19 mouse cellular contexts compared by ENCODE assay signal in genomic region chr11:9373160-9373559, GRCm38 (mm10).
DNase-seq lines count a peak whose midpoint lies in the region; ATAC-seq and TF ChIP-seq lines count a peak whose summit lies in the region.
"Had no signal": no experiment of that assay in that cellular context is flagged by ENCODE, and none has a peak within 500 bp of the region (broad histone marks: within the 10 kb centered on the region; RNA-seq: fewer than 3 reads in every experiment).

No protein-coding gene starts in this region.

- no peaks in the 10 kb centered on the region for H3K4me1 ChIP-seq in heart, embryonic 11.5 days (ENCODE audit: control insufficient read depth, insufficient read depth, low read length)
- no peaks in the 10 kb centered on the region for H3K4me1 ChIP-seq in liver, adult 2 months (ENCODE audit: control insufficient read depth, insufficient read depth, low read length)
- no peaks in the 10 kb centered on the region for H3K4me1 ChIP-seq in liver, embryonic 11.5 days (replicated peaks; ENCODE audit: control insufficient read depth, insufficient read depth, low read length)
- H3K4me1 ChIP-seq: heart, embryonic 13.5 days; hindbrain, embryonic 13.5 days; intestine, embryonic 15.5 days; limb, embryonic 12.5 days; lung, embryonic 15.5 days; midbrain, embryonic 15.5 days had no signal

- no peak for TF ChIP-seq CTCF in liver, adult 2 months (IDR thresholded peaks at IDR 0.05; ENCODE audit: low read depth, low read length)

- peak; percentile 86 for DNase-seq in heart, adult 11 months
- DNase-seq in liver, adult 2 months (ENCODE audit: extremely low read depth, low read depth, low spot score), result peak; percentile 6
- DNase-seq in liver, embryonic 11.5 days (ENCODE audit: low spot score), result no peak
- DNase-seq in frontal cortex, adult 2 months (ENCODE audit: extremely low spot score in 1 of 2, low spot score in 1 of 2), result no peak
- DNase-seq in testis, postnatal 14 days (ENCODE audit: low spot score), result no peak
- DNase-seq: B cell, adult 2 months; spleen, adult 18-20 months; thymus, adult 2 months had no signal

- no peaks in the 10 kb centered on the region for H3K27me3 ChIP-seq in heart, embryonic 11.5 days (ENCODE audit: control insufficient read depth, insufficient read depth, low read length)
- no peaks in the 10 kb centered on the region for H3K27me3 ChIP-seq in liver, adult 2 months (ENCODE audit: control insufficient read depth, insufficient read depth, low read length)
- H3K27me3 ChIP-seq in liver, embryonic 11.5 days (replicated peaks; ENCODE audit: control insufficient read depth, insufficient read depth, low read length), result no peaks in the 10 kb centered on the region
- H3K27me3 ChIP-seq: heart, embryonic 13.5 days; hindbrain, embryonic 13.5 days; intestine, embryonic 15.5 days; limb, embryonic 12.5 days; lung, embryonic 15.5 days; midbrain, embryonic 15.5 days had no signal

- no peak overlapping the region for H3K4me2 ChIP-seq in heart, embryonic 11.5 days
- H3K4me2 ChIP-seq in liver, embryonic 11.5 days, result no peak overlapping the region
- H3K4me2 ChIP-seq: heart, embryonic 13.5 days; hindbrain, embryonic 13.5 days; intestine, embryonic 15.5 days; limb, embryonic 12.5 days; lung, embryonic 15.5 days; midbrain, embryonic 15.5 days had no signal

- no peaks in the 10 kb centered on the region for H3K79me2 ChIP-seq in liver, adult 2 months (ENCODE audit: control insufficient read depth, insufficient read depth, low read length)

- no peak for ATAC-seq in heart, embryonic 11.5 days (replicated peaks; ENCODE audit: insufficient number of reproducible peaks, low FRiP score, low TSS enrichment)
- ATAC-seq in liver, embryonic 11.5 days (replicated peaks; ENCODE audit: low FRiP score), result no peak
- ATAC-seq in common myeloid progenitor, adult 5-6 weeks (replicated peaks; ENCODE audit: low read depth, poor library complexity, severe bottlenecking), result peak; percentile 99
- peak; percentile 99 for ATAC-seq in megakaryocyte, adult 5-6 weeks (ENCODE audit: poor library complexity, severe bottlenecking)
- ATAC-seq: forebrain, embryonic 14.5 days; intestine, embryonic 15.5 days; midbrain, embryonic 15.5 days had no signal

- no peaks in the 10 kb centered on the region for H3K36me3 ChIP-seq in heart, embryonic 11.5 days (ENCODE audit: control insufficient read depth, insufficient read depth, low read length)
- H3K36me3 ChIP-seq in liver, adult 2 months (ENCODE audit: control insufficient read depth, insufficient read depth, low read length), result no peaks in the 10 kb centered on the region
- no peaks in the 10 kb centered on the region for H3K36me3 ChIP-seq in liver, embryonic 11.5 days (ENCODE audit: control insufficient read depth, insufficient read depth, low read length)
- H3K36me3 ChIP-seq: heart, embryonic 13.5 days; hindbrain, embryonic 13.5 days; intestine, embryonic 15.5 days; limb, embryonic 12.5 days; lung, embryonic 15.5 days; midbrain, embryonic 15.5 days had no signal

- H3K4me3 ChIP-seq in heart, embryonic 11.5 days (ENCODE audit: low read depth, low read length), result no peak overlapping the region
- no peak overlapping the region for H3K4me3 ChIP-seq in liver, adult 2 months (ENCODE audit: insufficient read depth, low read depth, low read length)
- no peak overlapping the region for H3K4me3 ChIP-seq in liver, embryonic 11.5 days (ENCODE audit: low read depth, low read length)
- H3K4me3 ChIP-seq: heart, embryonic 13.5 days; hindbrain, embryonic 13.5 days; intestine, embryonic 15.5 days; layer of hippocampus, adult 2 months; limb, embryonic 12.5 days; lung, embryonic 15.5 days; midbrain, embryonic 15.5 days had no signal

- no peak overlapping the region for H3K27ac ChIP-seq in heart, embryonic 11.5 days (ENCODE audit: low read depth, low read length)
- H3K27ac ChIP-seq in liver, adult 2 months (replicated peaks; ENCODE audit: insufficient read depth, low read depth, low read length), result no peak overlapping the region
- no peak overlapping the region for H3K27ac ChIP-seq in liver, embryonic 11.5 days (ENCODE audit: low read depth, low read length)
- H3K27ac ChIP-seq: heart, embryonic 13.5 days; hindbrain, embryonic 13.5 days; intestine, embryonic 15.5 days; layer of hippocampus, adult 2 months; limb, embryonic 12.5 days; lung, embryonic 15.5 days; midbrain, embryonic 15.5 days had no signal

- 57% methylated on average over 5 of the region's 5 CpGs for WGBS in heart, embryonic 11.5 days (ENCODE audit: insufficient replicate concordance)
- WGBS in liver, adult 2 months, result 34% methylated on average over 5 of the region's 5 CpGs
- WGBS in liver, embryonic 11.5 days, result 40% methylated on average over 5 of the region's 5 CpGs

- no peak overlapping the region for H3K9ac ChIP-seq in heart, embryonic 11.5 days (ENCODE audit: low read depth, low read length)
- no peak overlapping the region for H3K9ac ChIP-seq in liver, adult 2 months (ENCODE audit: low read depth, low read length)
- H3K9ac ChIP-seq in liver, embryonic 11.5 days (ENCODE audit: low read depth, low read length), result no peak overlapping the region
- H3K9ac ChIP-seq: heart, embryonic 13.5 days; hindbrain, embryonic 13.5 days; intestine, embryonic 15.5 days; limb, embryonic 12.5 days; lung, embryonic 15.5 days; midbrain, embryonic 15.5 days had no signal

- no peaks in the 10 kb centered on the region for H3K9me3 ChIP-seq in heart, embryonic 11.5 days (replicated peaks; ENCODE audit: control insufficient read depth, low read length)
- no peaks in the 10 kb centered on the region for H3K9me3 ChIP-seq in liver, embryonic 11.5 days (ENCODE audit: control insufficient read depth, low read length)
- H3K9me3 ChIP-seq: heart, embryonic 13.5 days; intestine, embryonic 15.5 days; limb, embryonic 12.5 days; lung, embryonic 15.5 days; midbrain, embryonic 15.5 days had no signal

- TF ChIP-seq POLR2A in liver, adult 2 months (IDR thresholded peaks at IDR 0.05; ENCODE audit: extremely low read depth, insufficient read depth, low read length), result no peak

Comparison
In these comparisons a context has a peak if more than half of its experiments do, and no peak if none do; other contexts are left out.
1. DNase-seq: peak in heart, adult 11 months (single experiment) and liver, adult 2 months (single experiment); none in liver, embryonic 11.5 days (single experiment), frontal cortex, adult 2 months (0 of 2) and testis, postnatal 14 days (single experiment).
2. ATAC-seq: peak in common myeloid progenitor, adult 5-6 weeks (single experiment) and megakaryocyte, adult 5-6 weeks (single experiment); none in heart, embryonic 11.5 days (single experiment) and liver, embryonic 11.5 days (single experiment).